Mouse (Mus musculus) CD4-positive helper T cell, adult 2 months (primary cell): Measurements from ENCODE around the gene Coro1c.
A peak's percentile ranks its signal among the peaks of the same experiment; 100 is the strongest.

Experiments used
- DNase-seq: peaks from one replicate; pipeline ENCODE4 v3.0.0-alpha.2; 2012; ENCODE audit warnings: low read depth, missing footprints, low spot score

The Coro1c gene

GRCm38 (mm10) chr5:113908592-113909441, at the start of gene Coro1c:
Gene Coro1c, minus strand, starts transcription at chr5:113908758.
- DNase-seq = peak; percentile 98

- DNase-seq = peak; percentile 84
Measured at GRCm38 (mm10) chr5:113956510-113956909, 48.0 kb upstream of the Coro1c start.

GRCm38 (mm10) chr5:113955691-113956090, 47.1 kb upstream of the Coro1c start:
- DNase-seq = no peak

- no peak for DNase-seq
Measured at GRCm38 (mm10) chr5:113955281-113955680, 46.7 kb upstream of the Coro1c start.

- peak; percentile 73 for DNase-seq
Measured at GRCm38 (mm10) chr5:113954421-113954820, 45.9 kb upstream of the Coro1c start.

GRCm38 (mm10) chr5:113952519-113952918, 44.0 kb upstream of the Coro1c start:
- no peak for DNase-seq

GRCm38 (mm10) chr5:113951693-113952071, 43.1 kb upstream of the Coro1c start:
- no peak for DNase-seq

GRCm38 (mm10) chr5:113950786-113951692, 42.5 kb upstream of the Coro1c start:
- DNase-seq = no peak

- DNase-seq = no peak
Measured at GRCm38 (mm10) chr5:113950133-113950532, 41.6 kb upstream of the Coro1c start.

- DNase-seq = no peak
Measured at GRCm38 (mm10) chr5:113947280-113947679, 38.7 kb upstream of the Coro1c start.

GRCm38 (mm10) chr5:113945126-113945525, 36.6 kb upstream of the Coro1c start:
- DNase-seq = no peak

GRCm38 (mm10) chr5:113943328-113943727, 34.8 kb upstream of the Coro1c start:
- no peak for DNase-seq

GRCm38 (mm10) chr5:113942580-113942979, 34.0 kb upstream of the Coro1c start:
- peak; percentile 38 for DNase-seq

- no peak for DNase-seq
Measured at GRCm38 (mm10) chr5:113939263-113939900, 30.8 kb upstream of the Coro1c start.

- DNase-seq = no peak
Measured at GRCm38 (mm10) chr5:113937650-113938049, 29.1 kb upstream of the Coro1c start.

GRCm38 (mm10) chr5:113933889-113934288, 25.3 kb upstream of the Coro1c start:
- no peak for DNase-seq

GRCm38 (mm10) chr5:113933480-113933879, 24.9 kb upstream of the Coro1c start:
- no peak for DNase-seq

- no peak for DNase-seq
Measured at GRCm38 (mm10) chr5:113932310-113932709, 23.8 kb upstream of the Coro1c start.

- DNase-seq = peak; percentile 64
Measured at GRCm38 (mm10) chr5:113930648-113931609, 22.4 kb upstream of the Coro1c start.

GRCm38 (mm10) chr5:113929950-113930647, 21.5 kb upstream of the Coro1c start:
- DNase-seq = no peak
